8 mouse cellular contexts compared by ENCODE assay signal in genomic region chr4:48680648-48681343, GRCm38 (mm10). TPM values are rescaled to one million over a fixed set of nuclear protein-coding genes. Genes with fewer than 3 reads are reported as not detected.
DNase-seq lines count a peak whose midpoint lies in the region; ATAC-seq and TF ChIP-seq lines count a peak whose summit lies in the region.

No protein-coding gene starts in this region.

- no peaks in the 10 kb centered on the region for H3K9me3 ChIP-seq in embryonic facial prominence, embryonic 15.5 days (replicated peaks)
- H3K9me3 ChIP-seq in kidney, postnatal 0 days (replicated peaks; ENCODE audit: low read length): no peaks in the 10 kb centered on the region
- H3K9me3 ChIP-seq in midbrain, embryonic 13.5 days: no peaks in the 10 kb centered on the region

- no peak overlapping the region for H3K4me3 ChIP-seq in spleen, adult 2 months (ENCODE audit: extremely low read depth, insufficient read depth, insufficient read length)
- peak overlapping the region; percentile 4; the same call in 1 of the 2 replicates for H3K4me3 ChIP-seq in embryonic facial prominence, embryonic 15.5 days (replicated peaks)
- H3K4me3 ChIP-seq in kidney, postnatal 0 days (replicated peaks; ENCODE audit: low read depth, low read length): no peak overlapping the region
- no peak overlapping the region for H3K4me3 ChIP-seq in midbrain, embryonic 13.5 days (replicated peaks)

- no peak for ATAC-seq in embryonic facial prominence, embryonic 15.5 days (ENCODE audit: insufficient number of reproducible peaks, low FRiP score, low TSS enrichment, low read depth)
- ATAC-seq in kidney, postnatal 0 days (replicated peaks; ENCODE audit: low FRiP score, low read depth): no peak
- ATAC-seq in midbrain, embryonic 13.5 days: peak; percentile 60; the same call in 1 of the 2 replicates

- WGBS in spleen, adult 2 months: 45% methylated on average over 10 of the region's 11 CpGs
- WGBS in embryonic facial prominence, embryonic 15.5 days: 34% methylated on average over 10 of the region's 11 CpGs
- 35% methylated on average over 10 of the region's 11 CpGs for WGBS in kidney, postnatal 0 days
- WGBS in midbrain, embryonic 13.5 days: 47% methylated on average over 10 of the region's 11 CpGs

- no peaks in the 10 kb centered on the region for H3K4me1 ChIP-seq in spleen, adult 2 months (ENCODE audit: control insufficient read depth, insufficient read depth, insufficient read length)
- 0 out of 2 replicates have a peak, but pooled peaks cover 4% of the 10 kb centered on the region for H3K4me1 ChIP-seq in embryonic facial prominence, embryonic 15.5 days
- H3K4me1 ChIP-seq in kidney, postnatal 0 days (replicated peaks; ENCODE audit: insufficient read depth, low read length): no peaks in the 10 kb centered on the region
- peaks cover 6% of the 10 kb centered on the region; the same call in 1 of the 2 replicates for H3K4me1 ChIP-seq in midbrain, embryonic 13.5 days (replicated peaks)

- H3K36me3 ChIP-seq in spleen, adult 2 months (ENCODE audit: control insufficient read depth, insufficient read depth, low read length): no peaks in the 10 kb centered on the region
- H3K36me3 ChIP-seq in embryonic facial prominence, embryonic 15.5 days: no peaks in the 10 kb centered on the region
- H3K36me3 ChIP-seq in kidney, postnatal 0 days (ENCODE audit: insufficient read depth, low read length): no peaks in the 10 kb centered on the region
- peaks cover 8% of the 10 kb centered on the region for H3K36me3 ChIP-seq in midbrain, embryonic 13.5 days

- no peak for TF ChIP-seq POLR2A in spleen, adult 2 months (IDR thresholded peaks at IDR 0.05; ENCODE audit: low read depth, low read length)

- peak overlapping the region; percentile 36; the same call in 1 of the 2 replicates for H3K4me2 ChIP-seq in embryonic facial prominence, embryonic 15.5 days (replicated peaks)
- H3K4me2 ChIP-seq in kidney, postnatal 0 days (ENCODE audit: low read length): peak overlapping the region; percentile 36
- no peak overlapping the region for H3K4me2 ChIP-seq in midbrain, embryonic 13.5 days (replicated peaks)

- peak; percentile 52 for DNase-seq in adrenal gland, postnatal 14 days
- DNase-seq in adrenal gland, postnatal 4 days (ENCODE audit: low spot score in 2 of 2): no peak
- peak in 1 of 2 experiments; percentile 5 for DNase-seq in spleen, adult 2 months (ENCODE audit: low read depth in 1 of 2, low spot score in 2 of 2)
- no peak for DNase-seq in spleen, adult 18-20 months
- peak; percentile 94 for DNase-seq in kidney, postnatal 0 days (ENCODE audit: low spot score)
- no peak for DNase-seq in gastrocnemius, postnatal 10 days

- peak; percentile 26; the same call in 1 of the 2 replicates for TF ChIP-seq CTCF in spleen, adult 2 months (IDR thresholded peaks at IDR 0.05; ENCODE audit: extremely low read depth, insufficient read depth, insufficient read length, insufficient replicate concordance)
- TF ChIP-seq CTCF in kidney, postnatal 0 days (IDR thresholded peaks at IDR 0.05; ENCODE audit: low read depth): peak; percentile 81

- no peak overlapping the region for H3K9ac ChIP-seq in embryonic facial prominence, embryonic 15.5 days
- no peak overlapping the region for H3K9ac ChIP-seq in kidney, postnatal 0 days (ENCODE audit: low read depth, low read length)
- H3K9ac ChIP-seq in midbrain, embryonic 13.5 days (replicated peaks): no peak overlapping the region

- no peaks in the 10 kb centered on the region for H3K27me3 ChIP-seq in spleen, adult 2 months (ENCODE audit: control insufficient read depth, insufficient read depth, low read length)
- no peaks in the 10 kb centered on the region for H3K27me3 ChIP-seq in embryonic facial prominence, embryonic 15.5 days
- H3K27me3 ChIP-seq in kidney, postnatal 0 days (ENCODE audit: insufficient read depth, low read length): no peaks in the 10 kb centered on the region
- H3K27me3 ChIP-seq in midbrain, embryonic 13.5 days: no peaks in the 10 kb centered on the region

- H3K27ac ChIP-seq in spleen, adult 2 months (ENCODE audit: insufficient read depth, low read length): no peak overlapping the region
- H3K27ac ChIP-seq in embryonic facial prominence, embryonic 15.5 days (replicated peaks): no peak overlapping the region
- no peak overlapping the region for H3K27ac ChIP-seq in kidney, postnatal 0 days
- H3K27ac ChIP-seq in midbrain, embryonic 13.5 days: no peak overlapping the region

RNA-seq across cellular contexts. Expression of gene Cavin4, which starts 17.5 kb away (rescaled TPM):
- total RNA-seq in adrenal gland, postnatal 14 days (2021): 0.82 and 0.98 TPM in 2 replicates
- total RNA-seq in adrenal gland, postnatal 4 days (2021): 1 to 10 TPM; 3.4 to 6.8 TPM
- not detected in 2 replicates for polyA plus RNA-seq in spleen, adult 2 months (2012; rRNA removed)
- polyA plus RNA-seq in embryonic facial prominence, embryonic 15.5 days (2015; fragmentation: Nextera tagmentation; extraction: Ambion mirVana): 11.6 and 16.3 TPM in 2 replicates
- 0.26 and 0.38 TPM in 2 replicates for polyA plus RNA-seq in kidney, postnatal 0 days (2015; fragmentation: Nextera tagmentation; extraction: Ambion mirVana)
- polyA plus RNA-seq in midbrain, embryonic 13.5 days (2015; fragmentation: Nextera tagmentation; extraction: Ambion mirVana): 2.2 and 2.8 TPM in 2 replicates
- 100 to 1,000 TPM; 184 to 203 TPM for total RNA-seq in gastrocnemius, postnatal 10 days (2021)

Comparison
In these comparisons a context has a peak if more than half of its experiments do, and no peak if none do; other contexts are left out.
1. DNase-seq: peak in adrenal gland, postnatal 14 days (single experiment) and kidney, postnatal 0 days (single experiment); none in adrenal gland, postnatal 4 days (0 of 2), spleen, adult 18-20 months (0 of 2) and gastrocnemius, postnatal 10 days (single experiment).